8 mouse cellular contexts compared by ENCODE assay signal in the genomic region with DNA sequence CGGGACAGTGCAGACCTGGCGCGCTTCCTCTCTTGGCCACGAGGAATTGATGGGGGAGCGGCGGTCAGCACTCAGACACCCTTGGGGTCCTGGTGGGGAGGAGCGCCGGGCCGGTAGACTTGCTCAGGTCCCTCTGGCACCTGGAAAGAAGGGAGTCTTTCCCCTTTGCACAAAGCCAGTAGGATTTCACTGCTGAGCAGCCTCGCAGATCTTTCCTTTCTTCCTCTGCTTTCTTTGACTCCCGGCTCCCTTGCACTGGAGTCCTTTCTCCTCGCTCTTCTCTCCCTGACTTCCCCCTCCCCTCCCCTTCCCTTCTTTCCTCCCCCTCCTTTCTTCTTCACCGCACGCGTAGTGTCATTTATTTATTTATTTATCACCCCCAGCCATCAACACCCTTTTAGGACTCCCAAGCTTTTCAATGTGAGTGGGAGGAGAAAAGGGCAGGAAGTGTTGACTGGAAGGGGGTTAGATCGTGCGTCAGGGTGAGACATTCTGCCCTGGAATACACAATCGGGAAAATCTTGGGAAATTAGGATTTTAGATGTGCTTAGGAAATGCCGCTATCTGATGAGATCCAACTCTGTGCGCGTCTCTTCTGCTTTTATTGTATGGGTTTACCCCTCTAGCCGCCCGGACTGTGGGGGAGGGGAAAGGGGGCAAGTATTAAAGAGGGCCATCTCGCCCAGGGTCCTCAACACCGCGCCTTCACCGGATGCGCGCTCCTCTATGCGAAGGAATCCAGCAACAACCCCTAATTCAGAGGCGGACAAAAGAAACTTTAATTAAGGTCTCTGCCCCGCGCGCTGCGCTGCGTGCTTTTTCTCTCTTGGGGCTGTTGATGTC. TPM values are rescaled to one million over a fixed set of nuclear protein-coding genes. Genes with fewer than 3 reads are reported as not detected.
DNase-seq lines count a peak whose midpoint lies in the region; ATAC-seq and TF ChIP-seq lines count a peak whose summit lies in the region.

No protein-coding gene starts in this region.

- H3K9ac ChIP-seq in heart, embryonic 13.5 days = peak overlapping the region; percentile 95
- H3K9ac ChIP-seq in limb, embryonic 11.5 days (ENCODE audit: low read length) = peak overlapping the region; percentile 97

- no peak; the same call in 1 of the 2 replicates for TF ChIP-seq CTCF in left cerebral cortex, adult 2 months (IDR thresholded peaks at IDR 0.05)
- no peak for TF ChIP-seq CTCF in olfactory bulb, adult 2 months (IDR thresholded peaks at IDR 0.05; ENCODE audit: insufficient read depth, low read depth, low read length)

- TF ChIP-seq POLR2A in olfactory bulb, adult 2 months (IDR thresholded peaks at IDR 0.05; ENCODE audit: insufficient read depth, low read depth, low read length) = no peak

- no peaks in the 10 kb centered on the region for H3K9me3 ChIP-seq in heart, embryonic 13.5 days
- H3K9me3 ChIP-seq in limb, embryonic 11.5 days (ENCODE audit: control insufficient read depth, low read length) = no peaks in the 10 kb centered on the region

- peak in 1 of 2 experiments; percentile 14 for DNase-seq in left cerebral cortex, adult 2 months (ENCODE audit: extremely low spot score in 1 of 2, low spot score in 2 of 2)
- DNase-seq in left cerebral cortex, adult 9 months (ENCODE audit: low spot score in 2 of 2) = no peak
- DNase-seq in brain, adult 2 months (ENCODE audit: low read depth, low spot score) = peak; percentile 41
- DNase-seq in limb, embryonic 11.5 days (ENCODE audit: low spot score) = peak; percentile 80
- no peak for DNase-seq in T-cell, adult 2 months (ENCODE audit: low spot score)
- no peak for DNase-seq in thymus, postnatal 0 days (ENCODE audit: low spot score)

- intact Hi-C loops in left cerebral cortex, adult 2 months (cut with DNase I) = loop anchor here (5.0 to 10.0 kb wide), 5 partner anchors 174 to 1059 kb away; no protein-coding TSS in a partner anchor

- peak overlapping the region; percentile 57 for H3K4me3 ChIP-seq in left cerebral cortex, adult 2 months
- H3K4me3 ChIP-seq in heart, embryonic 13.5 days = peak overlapping the region; percentile 86
- peak overlapping the region; percentile 57 for H3K4me3 ChIP-seq in limb, embryonic 11.5 days (ENCODE audit: low read depth, low read length)
- peak overlapping the region; percentile 50 for H3K4me3 ChIP-seq in olfactory bulb, adult 2 months (ENCODE audit: insufficient read depth, low read depth, low read length)

- H3K36me3 ChIP-seq in heart, embryonic 13.5 days = no peaks in the 10 kb centered on the region
- H3K36me3 ChIP-seq in limb, embryonic 11.5 days (ENCODE audit: control insufficient read depth, insufficient read depth, low read length) = no peaks in the 10 kb centered on the region

- under 1% methylated on average over 36 of the region's 36 CpGs for WGBS in heart, embryonic 13.5 days
- WGBS in limb, embryonic 11.5 days = under 1% methylated on average over 36 of the region's 36 CpGs
- WGBS in olfactory bulb, adult 2 months = 1% methylated on average over 36 of the region's 36 CpGs

- no peak for ATAC-seq in heart, embryonic 13.5 days (ENCODE audit: extremely low read depth, insufficient number of reproducible peaks, low FRiP score, low TSS enrichment)
- ATAC-seq in limb, embryonic 11.5 days (ENCODE audit: insufficient number of reproducible peaks, low FRiP score, low TSS enrichment, low read depth) = peak; percentile 42; the same call in 1 of the 2 replicates

- H3K4me2 ChIP-seq in heart, embryonic 13.5 days = peak overlapping the region; percentile 80
- peak overlapping the region; percentile 76 for H3K4me2 ChIP-seq in limb, embryonic 11.5 days (ENCODE audit: low read depth, severe bottlenecking)

- no peaks in the 10 kb centered on the region for H3K27me3 ChIP-seq in heart, embryonic 13.5 days (replicated peaks)
- no peaks in the 10 kb centered on the region for H3K27me3 ChIP-seq in limb, embryonic 11.5 days (ENCODE audit: control insufficient read depth, insufficient read depth, low read length)

- H3K27ac ChIP-seq in left cerebral cortex, adult 2 months = no peak overlapping the region
- peak overlapping the region; percentile 63 for H3K27ac ChIP-seq in heart, embryonic 13.5 days (replicated peaks)
- peak overlapping the region; percentile 93 for H3K27ac ChIP-seq in limb, embryonic 11.5 days (replicated peaks; ENCODE audit: low read depth, low read length)
- peak overlapping the region; percentile 55 for H3K27ac ChIP-seq in olfactory bulb, adult 2 months (ENCODE audit: insufficient read depth, low read depth, low read length)

- peaks cover 19% of the 10 kb centered on the region for H3K4me1 ChIP-seq in heart, embryonic 13.5 days
- H3K4me1 ChIP-seq in limb, embryonic 11.5 days (ENCODE audit: control insufficient read depth, insufficient read depth, low read length) = peaks cover 6% of the 10 kb centered on the region
- H3K4me1 ChIP-seq in olfactory bulb, adult 2 months (ENCODE audit: control insufficient read depth, insufficient read depth, low read length) = peaks cover 12% of the 10 kb centered on the region

RNA-seq across cellular contexts. Expression of a gene that starts 1.0 kb away (rescaled TPM):
- total RNA-seq in left cerebral cortex, adult 2 months (2021) = 10 to 100 TPM; 46.1 to 66.2 TPM
- polyA plus RNA-seq in heart, embryonic 13.5 days (2015; fragmentation: Nextera tagmentation; extraction: Ambion mirVana) = 3.1 TPM in 2 replicates
- polyA plus RNA-seq in limb, embryonic 11.5 days (2014; fragmentation: Nextera tagmentation; extraction: Ambion mirVana) = 9.5 and 11.4 TPM in 2 replicates
- polyA plus RNA-seq in olfactory bulb, adult 2 months (2012; ENCODE audit: insufficient read depth, insufficient read length, low replicate concordance, missing spikeins) = not detected in 2 replicates
- polyA plus RNA-seq in thymus, postnatal 0 days (2015; fragmentation: Nextera tagmentation; extraction: Ambion mirVana) = 0.54 and 0.57 TPM in 2 replicates

Comparison
In these comparisons a context has a peak if more than half of its experiments do, and no peak if none do; other contexts are left out.
1. DNase-seq: peak in brain, adult 2 months (single experiment) and limb, embryonic 11.5 days (single experiment); none in left cerebral cortex, adult 9 months (0 of 2), T-cell, adult 2 months (single experiment) and thymus, postnatal 0 days (single experiment).
2. Peak in every context shown above with its lines, with median percentiles within 50 percentile points of each other: H3K4me3 ChIP-seq.